Mouse (Mus musculus) ovary, postnatal 36 days (tissue): ENCODE data around the gene Smim15.

ENCODE experiments used
- DNase-seq: peaks from one replicate; pipeline ENCODE4 v3.0.0; 2022; ENCODE audit warnings: low spot score, mixed read lengths

Gene Smim15

DNA sequence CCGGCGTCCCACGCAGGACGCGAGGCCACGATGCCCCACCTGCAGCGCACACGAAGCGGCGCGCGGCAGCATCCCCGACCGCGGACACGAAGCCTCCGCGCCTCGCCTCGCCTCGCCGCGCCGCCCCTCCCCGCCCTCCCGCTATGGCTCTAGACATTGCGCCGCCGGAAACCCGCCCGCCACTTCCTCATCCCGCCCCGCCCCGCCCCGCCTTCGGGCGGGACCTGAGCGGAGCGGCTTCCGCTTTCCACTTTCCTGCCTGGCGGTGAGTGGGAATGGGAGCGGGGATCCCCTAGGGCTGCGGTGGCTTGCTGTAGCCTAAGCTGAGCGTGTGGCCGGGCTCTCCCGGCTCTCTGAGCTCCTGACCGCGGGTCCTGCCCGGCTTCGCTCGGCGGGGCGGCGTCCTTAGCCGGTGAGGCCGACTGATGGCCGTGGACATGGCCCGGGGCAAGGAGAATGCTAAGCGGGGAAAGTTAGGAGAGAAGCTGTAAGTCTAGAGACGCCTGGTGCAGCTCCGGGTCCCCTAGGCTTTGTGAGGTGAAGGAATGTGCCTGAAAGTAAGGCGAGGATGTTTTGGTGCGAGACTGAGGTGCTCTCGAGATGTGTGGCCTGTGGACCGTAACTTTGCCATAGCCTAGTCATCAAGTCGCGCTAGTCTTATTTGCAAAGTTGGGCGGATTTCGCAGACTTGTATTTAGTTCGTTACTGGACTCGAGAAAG is at the start of gene Smim15:
TSS of gene Smim15 (plus strand) at position 225 of the 720 bp plus-strand sequence.
- DNase-seq, result peak; percentile 88

DNA sequence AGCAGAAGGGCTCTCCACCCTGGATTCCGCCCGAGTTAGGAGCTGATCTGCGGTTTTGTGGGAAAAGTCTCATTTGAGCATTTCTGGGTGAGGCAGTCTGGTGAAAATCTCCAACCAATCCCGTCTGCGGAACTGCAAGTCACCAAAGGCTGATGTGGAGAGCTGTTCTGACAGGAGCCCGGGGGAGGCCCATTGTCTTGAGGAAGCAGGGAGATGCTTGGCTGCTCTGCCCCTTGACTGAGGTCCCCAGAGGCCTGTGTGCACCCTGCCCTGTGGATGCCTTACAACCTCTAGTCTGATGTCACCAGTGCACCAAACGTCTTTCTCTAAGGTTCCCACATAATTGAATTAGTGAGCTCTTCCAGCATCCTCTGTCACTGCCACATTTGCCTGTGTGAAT is 49.0 kb upstream of the Smim15 start:
- no peak for DNase-seq

DNA sequence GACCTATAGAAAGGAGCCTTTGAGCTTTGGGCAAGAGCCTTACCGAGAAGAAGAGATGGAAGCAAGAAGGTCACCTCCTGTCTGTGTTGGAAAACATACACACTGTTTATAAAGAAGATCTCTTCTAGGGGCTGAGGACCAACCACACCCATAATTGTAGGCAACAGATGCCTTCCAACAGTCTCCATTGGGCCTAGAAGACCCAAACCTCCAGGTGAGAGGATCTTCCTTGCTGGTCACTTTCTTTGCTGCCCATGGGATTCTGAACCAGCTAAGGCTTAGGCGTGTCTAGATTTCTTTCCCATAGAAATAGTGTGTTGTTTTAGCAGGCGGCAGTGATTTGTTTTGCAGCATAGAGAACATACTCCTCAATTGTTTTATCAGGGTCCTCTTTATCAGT is 47.9 kb upstream of the Smim15 start:
- no peak for DNase-seq

DNA sequence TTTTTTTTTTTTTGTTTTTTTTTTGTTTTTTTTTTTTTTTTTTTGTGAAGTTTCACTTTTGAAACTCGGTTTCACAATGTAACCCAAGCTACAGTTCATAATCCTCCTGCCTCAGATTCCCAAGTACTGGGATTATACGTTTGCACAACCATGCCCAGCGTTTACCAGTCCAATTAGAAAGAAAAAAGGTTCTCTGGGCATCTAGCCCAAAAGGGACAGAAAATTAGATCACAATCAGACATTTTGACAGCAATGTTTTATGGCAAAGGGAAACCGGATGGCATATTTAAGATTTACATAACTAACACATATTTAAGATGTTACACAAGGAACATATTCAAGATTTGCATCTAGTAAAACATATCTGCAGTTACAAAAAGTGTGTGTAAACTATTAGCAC is 36.4 kb upstream of the Smim15 start:
- no peak for DNase-seq

DNA sequence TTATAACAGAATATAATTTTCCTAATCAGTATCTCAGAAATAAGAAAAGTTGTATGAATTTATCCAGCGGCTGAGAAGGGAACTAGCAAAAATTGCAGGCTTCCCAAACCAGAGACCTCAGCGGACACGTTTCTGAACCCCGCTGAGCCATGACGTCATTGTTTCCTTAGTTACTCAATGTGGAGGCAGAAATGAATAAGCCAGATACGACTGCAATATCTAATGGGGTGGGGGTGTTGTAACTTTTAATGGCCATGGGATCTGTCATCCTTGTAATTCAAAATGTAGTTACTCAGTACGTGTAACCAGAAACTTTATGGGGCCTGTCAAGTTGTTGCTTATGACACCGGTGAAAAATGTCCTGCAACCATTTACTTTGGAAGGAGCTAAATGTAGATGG is 31.1 kb upstream of the Smim15 start:
- no peak for DNase-seq

DNA sequence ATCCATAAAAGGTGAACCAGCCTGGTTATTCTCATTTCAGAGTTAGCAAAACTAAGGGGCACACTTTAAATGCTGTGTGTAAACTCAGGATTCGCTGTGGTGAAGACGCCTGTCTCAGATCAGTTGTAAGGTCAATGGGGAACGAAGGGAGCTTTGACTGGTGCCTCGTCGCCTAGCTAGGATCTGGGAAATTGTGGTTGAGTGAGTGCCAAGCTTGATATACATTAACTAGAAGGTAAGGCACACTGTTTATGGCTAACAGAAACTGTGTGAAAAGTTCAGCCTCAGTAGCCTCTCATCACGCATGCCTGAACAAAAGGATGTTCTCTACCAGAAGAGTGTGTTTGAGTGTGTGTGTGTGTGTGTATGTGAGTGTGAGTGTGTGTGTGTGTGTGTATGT is 30.4 kb upstream of the Smim15 start:
- DNase-seq, result no peak

DNA sequence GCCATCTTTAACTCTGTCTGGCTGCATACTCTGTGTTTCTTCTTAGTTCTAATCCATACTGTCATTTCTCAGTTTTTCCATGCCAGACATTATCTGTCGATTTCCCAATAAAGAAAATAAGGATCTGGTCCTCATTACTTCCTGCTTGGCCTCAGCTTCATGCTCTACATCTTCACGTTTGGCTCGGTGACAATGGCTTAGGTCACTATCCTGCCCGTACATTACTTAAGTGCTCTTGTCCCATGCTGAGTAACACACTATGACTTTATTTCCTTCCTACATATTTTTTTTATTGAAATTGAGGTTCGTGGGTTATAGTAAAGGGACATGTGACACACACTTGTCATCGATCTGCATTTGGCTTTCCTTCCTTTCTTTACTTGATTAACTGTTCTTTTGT is 29.1 kb upstream of the Smim15 start:
- DNase-seq, result no peak

DNA sequence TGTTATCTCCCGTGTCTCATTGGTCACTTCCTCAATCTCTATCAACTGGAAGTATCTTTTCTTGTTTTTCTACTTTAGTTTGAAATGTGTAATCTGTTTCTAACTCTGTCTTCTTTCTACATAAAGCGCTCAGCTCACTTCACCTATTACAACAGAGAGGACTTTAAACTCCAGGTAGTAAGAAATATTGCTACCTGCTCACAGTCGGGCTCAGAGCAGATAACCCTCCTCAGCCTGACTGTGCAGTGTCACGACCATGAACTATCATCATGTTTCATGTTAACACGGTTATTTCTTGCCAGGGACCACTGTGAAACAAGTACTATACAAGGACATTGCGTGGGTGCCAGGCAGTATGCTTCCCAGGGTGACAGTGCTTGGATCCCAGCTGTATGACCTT is 26.9 kb upstream of the Smim15 start:
- DNase-seq, result no peak

DNA sequence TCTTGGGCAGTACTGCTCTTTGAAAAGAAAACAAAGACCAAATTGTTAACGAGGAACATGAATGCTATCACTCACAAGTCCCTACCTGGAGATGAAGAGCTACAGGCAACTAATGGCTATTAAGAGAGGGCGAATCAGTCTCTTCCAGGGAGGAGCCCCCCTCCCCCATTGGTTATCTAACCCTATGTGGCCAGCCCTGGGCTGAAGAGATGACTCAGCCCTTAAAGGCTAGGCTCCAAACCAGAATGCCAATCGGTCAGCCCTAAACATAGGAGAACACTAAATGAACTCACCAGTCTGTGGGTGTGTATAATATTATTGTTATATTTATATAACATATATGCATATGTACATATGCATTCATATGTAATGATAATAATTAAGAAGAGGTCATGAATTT is 18.4 kb upstream of the Smim15 start:
- DNase-seq, result no peak

DNA sequence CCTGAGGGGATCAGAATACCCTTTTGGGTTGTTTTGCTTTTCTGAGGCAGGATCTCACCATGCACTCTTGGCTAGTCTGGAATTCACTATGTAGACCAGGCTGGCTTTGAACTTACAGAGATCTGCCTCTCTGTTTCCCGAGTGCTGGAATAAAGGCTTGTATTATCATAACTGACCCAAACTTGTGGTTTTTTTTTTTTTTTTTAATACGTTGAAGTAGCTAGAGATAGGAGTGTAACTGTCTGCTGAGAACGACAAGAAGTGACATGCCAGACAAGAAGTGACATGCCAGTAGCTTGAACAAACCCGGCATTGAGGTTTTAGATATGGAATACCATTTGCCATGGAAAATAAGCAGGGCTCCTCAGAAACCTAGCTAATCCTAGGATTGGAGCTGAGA is 11.5 kb upstream of the Smim15 start:
- DNase-seq, result no peak

DNA sequence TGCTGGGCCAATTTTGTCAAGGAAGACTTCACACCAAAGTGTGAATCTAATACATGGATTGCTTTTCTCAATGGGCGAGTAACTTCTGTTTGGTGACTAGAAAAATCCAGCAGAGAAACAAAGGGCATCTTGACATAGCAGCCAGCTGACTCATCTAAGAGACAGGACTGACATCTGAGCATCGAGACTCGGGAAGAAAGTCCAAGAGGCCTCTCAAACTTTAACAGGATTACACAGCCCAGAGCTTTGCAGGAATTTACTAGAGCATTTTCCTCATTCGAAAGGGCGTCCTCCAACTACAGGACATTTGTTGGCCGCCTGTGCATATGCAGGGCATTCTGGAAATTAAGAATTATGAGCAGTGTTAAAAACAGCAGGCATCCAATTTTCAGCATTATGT is 4.9 kb upstream of the Smim15 start:
- no peak for DNase-seq

DNA sequence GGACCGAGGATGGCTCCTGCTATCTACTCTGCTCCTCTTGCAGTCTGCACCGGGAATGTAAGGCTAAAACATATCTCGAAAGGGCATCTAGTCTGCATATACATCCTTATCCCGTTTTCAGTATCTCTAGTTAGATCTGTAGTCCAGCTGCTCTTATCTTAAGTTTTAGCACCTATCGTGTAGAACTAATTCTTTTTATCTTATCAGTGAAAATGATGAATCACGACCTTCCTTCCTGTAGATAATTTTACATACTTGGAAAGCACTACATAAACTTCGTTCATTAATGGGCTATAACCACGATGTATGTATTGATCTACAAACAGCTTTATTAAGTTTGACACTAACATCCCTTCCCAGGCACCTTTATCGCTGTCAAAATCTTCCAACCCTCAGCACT is 4.3 kb upstream of the Smim15 start:
- no peak for DNase-seq

DNA sequence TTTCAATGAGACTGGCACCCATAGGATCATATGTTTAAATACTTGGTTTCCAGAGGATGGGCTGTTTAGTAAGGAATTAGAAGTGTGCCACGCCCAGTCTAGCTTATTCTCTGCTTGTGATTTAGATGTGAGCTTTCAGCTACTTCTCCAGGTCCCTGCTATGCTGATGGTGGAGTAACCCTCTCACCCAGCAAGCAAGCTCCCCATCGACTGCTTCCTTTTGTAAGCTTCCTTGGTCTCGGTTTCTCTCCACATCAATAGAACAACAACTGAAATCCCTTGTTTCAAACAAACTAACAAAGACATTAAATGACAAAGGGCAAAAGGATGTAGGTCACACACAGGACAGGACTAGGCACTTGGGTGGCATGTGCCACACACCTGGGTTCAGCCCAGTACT is 3.8 kb upstream of the Smim15 start:
- no peak for DNase-seq

DNA sequence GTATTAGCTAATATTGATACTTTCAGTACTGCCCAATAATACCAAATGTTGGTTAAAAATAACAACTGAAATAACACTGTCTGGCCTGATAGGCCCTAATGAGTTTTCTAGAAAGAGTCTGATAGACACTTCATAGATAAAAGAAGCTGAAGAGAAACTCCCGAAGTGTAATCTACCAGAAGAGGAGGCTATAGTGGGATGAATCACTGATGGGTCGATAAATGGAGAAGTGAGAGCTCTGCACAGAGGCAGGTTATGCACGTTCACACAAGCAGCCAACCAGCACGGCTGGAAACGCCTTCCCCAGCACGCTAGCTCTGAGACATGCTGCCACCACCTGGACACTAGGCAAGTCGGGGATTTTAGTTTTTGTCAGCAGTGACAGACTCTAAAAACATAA is 2.9 kb upstream of the Smim15 start:
- DNase-seq, result peak; percentile 51

DNA sequence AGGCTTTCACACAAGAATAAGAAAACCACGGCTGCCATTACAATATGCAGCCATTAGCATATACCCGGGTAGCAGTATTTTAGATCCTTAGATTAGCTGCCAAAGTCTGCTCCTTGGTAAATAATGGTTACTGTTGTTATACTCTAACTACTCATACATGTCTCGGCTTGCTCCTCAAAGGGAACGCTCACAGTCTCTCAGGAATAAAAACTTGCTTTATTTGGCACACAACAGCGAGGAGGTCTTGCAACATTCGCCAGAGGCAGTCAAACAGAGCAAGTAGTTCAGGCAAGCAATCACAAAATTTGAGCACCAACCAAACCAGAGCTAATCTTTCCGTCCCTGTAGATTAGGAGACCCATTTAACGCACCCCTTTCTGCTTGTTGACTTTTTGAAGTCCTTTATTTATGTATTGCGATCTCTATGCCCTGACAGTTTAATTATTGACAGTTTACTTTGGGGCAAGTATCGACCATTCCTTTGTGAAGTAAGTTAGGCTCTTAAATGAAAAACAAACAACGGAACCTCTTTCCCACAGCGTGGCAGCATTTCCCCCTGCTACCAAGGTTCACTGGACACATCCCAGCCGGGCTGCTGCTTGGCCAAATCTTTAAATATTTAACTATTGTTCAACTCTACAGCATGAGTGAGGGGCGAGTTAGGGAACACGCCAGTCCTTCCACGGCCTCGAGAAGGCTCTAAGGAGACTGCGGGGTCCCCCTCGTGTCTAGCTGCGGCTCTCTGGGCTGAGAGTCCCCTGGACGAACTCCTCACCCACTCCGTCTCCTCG is 620 bp upstream of the Smim15 start:
- DNase-seq, result no peak

DNA sequence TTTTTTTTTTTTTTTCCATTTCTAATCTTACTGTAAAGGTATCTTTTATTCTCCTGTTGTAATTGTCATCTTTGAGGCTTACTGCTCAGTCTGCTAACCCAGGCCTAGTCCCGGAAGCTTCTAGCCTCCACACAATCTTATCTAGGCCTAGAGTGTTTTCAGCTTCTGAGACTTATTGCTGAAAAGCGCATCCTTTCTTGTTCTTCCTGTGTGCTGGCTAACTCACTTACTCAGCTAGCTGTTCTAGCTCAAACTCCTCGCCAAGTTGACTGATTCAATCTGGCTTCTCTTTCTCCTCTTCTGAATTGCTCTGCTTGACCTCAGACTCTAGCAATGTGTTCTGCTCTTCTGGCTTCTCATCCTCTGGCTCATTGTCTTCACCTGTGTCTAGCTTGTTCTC is 1.4 kb downstream of the Smim15 start:
- DNase-seq, result no peak

DNA sequence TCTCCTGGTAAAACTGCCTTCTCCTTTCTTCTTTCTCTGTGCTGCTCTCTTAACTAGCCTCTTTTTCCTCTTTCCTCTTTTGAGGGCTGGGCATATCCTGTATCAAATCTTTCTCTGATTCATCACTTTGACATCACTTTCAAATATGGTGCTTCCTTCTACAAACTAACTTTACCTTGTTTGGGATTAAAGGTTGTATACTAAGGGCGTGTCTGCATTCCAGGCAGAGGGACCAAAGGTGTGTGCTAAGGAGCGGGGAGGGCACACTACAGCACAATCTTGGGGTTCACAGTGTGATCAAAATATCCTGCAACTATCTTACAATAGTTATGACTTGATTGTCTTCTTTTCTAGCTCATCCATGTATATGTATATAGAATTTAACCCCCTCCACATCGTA is 1.8 kb downstream of the Smim15 start:
- DNase-seq, result no peak

DNA sequence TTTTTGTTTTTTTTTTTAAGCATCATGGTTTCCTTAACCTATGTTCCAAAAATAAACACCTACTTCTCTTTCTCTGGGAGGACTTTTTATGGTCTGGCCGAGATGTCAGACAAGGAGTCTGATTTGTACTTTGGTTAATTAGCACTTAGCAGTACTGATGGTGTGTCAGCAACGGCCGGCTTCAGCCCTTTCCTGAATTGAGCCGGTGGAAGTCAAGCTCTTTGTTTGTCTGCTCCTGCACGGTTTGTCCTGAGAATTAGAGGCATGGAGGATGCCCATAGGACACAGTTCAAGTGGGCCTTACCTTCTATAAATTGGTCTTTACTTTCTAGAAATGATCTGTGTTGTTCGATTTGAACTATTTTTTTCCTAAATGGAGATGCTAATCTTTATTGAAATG is 2.6 kb downstream of the Smim15 start:
- no peak for DNase-seq

DNA sequence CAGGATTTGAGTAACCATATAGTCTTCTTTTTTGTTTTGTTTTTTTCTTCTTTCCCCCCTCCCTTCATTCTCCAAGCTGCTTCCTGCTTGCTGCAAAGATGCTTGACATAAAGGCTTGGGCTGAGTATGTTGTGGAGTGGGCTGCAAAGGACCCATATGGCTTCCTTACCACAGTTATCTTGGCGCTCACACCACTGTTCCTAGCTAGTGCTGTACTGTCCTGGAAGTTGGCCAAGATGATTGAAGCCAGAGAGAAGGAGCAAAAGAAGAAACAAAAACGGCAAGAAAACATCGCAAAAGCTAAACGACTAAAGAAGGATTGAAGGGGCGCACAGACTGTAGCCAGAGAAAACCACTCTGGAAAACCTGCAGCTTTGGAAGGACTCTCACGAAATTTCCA is 3.1 kb downstream of the Smim15 start:
- DNase-seq, result no peak

DNA sequence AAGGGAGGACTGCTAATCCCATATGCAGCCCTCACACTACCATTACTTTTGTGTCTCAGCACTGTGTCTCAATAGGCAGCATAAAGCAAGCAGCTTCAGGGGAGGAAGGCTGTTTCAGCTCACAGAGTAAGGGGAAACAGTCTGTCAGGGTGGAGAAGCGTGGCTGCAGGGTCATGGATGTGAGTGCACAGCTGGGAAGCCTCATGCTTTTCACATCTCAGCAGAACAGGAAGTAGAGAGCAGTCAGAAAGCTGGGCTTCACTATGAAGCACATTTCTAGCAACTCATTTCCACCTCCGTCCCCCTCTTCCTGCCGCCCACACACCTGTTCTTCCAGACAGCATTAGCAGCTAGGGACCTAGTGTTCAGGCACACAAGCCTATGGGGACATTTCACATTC is 12.7 kb downstream of the Smim15 start:
- no peak for DNase-seq

DNA sequence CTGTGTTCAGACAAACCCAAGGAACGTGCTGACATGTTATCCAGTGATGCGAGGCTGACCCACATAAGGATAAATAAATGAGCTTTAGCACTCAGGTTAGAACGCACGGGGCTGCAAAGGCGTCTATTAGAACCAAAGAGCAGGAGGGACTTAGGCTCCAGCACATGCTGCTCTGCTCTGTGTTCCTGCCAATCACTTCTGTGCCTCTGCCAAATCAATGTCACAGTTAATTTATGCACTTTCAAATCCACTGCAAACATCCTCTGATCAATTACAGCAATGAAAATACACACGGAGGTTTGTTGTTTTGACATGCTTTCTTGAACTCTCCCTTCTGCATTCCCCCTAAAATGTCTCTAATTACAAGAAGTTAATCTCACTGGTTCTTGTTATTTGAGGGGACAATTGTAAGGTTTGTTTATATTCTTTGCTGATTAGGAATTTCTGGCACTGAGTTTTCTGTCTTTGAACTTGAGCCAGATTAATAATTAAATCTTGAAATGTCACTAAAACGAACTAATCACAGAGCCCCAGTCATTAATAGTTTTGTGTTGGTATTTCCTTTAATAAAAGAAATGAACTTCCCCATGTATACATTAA is 16.1 kb downstream of the Smim15 start:
- no peak for DNase-seq

DNA sequence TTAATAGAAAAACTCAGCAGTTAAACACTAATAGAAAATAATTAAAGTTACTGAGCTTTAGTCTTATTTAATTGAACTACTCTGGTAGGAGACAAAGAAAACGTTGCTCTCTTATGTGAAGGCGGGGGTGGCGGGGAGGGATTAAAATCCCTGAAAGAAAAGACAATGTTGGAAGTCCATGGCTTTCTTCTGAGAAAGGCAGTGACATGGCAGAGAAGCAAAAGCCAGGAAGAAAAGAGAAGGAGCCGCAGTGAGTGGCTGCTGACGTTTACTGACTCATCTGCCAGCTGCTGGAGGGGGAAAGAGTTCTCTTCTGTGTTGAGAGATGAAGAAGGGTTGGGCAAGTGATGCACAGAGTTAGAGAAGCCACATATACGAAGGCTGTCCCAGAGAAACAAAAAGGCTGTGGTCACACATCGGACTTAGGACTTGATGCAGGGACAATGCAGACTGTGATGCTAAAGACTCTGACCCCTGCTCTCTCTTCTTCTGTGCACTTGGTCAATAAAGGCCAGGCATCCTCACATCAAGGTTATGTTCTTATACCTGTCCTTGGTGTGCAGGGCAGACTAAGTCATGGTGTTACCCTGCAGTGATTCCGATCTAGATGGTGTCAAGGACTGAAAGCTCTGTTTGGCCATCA is 16.8 kb downstream of the Smim15 start:
- no peak for DNase-seq

DNA sequence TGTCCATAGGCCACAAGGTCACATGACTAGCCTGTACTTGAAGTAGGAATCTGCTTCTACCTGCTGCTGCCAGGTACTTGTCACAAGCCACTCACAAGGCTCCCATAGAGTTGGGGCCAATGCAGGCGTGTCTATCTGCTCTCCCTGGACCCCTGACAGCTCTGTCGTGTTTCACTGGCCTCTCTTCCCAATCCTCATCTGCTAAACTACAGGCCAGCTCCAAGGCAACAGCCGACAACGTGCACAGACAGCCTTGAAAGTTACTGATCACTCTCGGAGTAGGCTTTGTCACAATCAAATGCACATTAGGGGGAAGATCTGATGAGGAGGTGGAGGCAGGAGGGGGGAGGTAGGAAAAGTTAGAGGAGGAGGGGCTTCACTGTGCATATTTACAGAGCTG is 18.7 kb downstream of the Smim15 start:
- no peak for DNase-seq
